Mouse (Mus musculus) stomach, embryonic 15.5 days (tissue): Measurements from ENCODE around the gene Paics. TPM values are rescaled to one million over a fixed set of nuclear protein-coding genes. Genes with fewer than 3 reads are reported as not detected.

Experiments
- polyA plus RNA-seq: library from polyadenylated mRNA; unstranded; fragments of >200 nt; fragmentation: Nextera tagmentation; extraction: Ambion mirVana; gene quantifications from 2 replicates; pipeline ENCODE4 v1.2.1, GENCODE M21; 2015

Gene Paics
- polyA plus RNA-seq, 1 experiment from 2014 or later = 220 TPM

Other genes starting within 250 kb of the Paics start
- 14.5 and 16.7 TPM in 2 replicates for gene Aasdh, start 45.8 kb upstream of the Paics start, polyA plus RNA-seq
- 27.0 and 27.6 TPM in 2 replicates for gene Ppat, start 271 bp downstream of the Paics start, polyA plus RNA-seq
- 89.4 and 94.1 TPM in 2 replicates for gene Srp72, start 23.4 kb downstream of the Paics start, polyA plus RNA-seq
- 0.54 TPM in 1 of 2 replicates, not detected in the other for gene Arl9, start 52.7 kb downstream of the Paics start, polyA plus RNA-seq
- 0.22 and 0.48 TPM in 2 replicates for gene Thegl, start 64.7 kb downstream of the Paics start, polyA plus RNA-seq
- gene Hopx, start 163.8 kb downstream of the Paics start, polyA plus RNA-seq = 2.1 and 3.5 TPM in 2 replicates